Mouse (Mus musculus) forebrain, postnatal 0 days (tissue): ENCODE results near the gene F13a1. TPM values are rescaled to one million over a fixed set of nuclear protein-coding genes. Genes with fewer than 3 reads are reported as not detected.

Experiments
- ATAC-seq: fragments of 200-750 bp; cut with Nextera tagmentation; 2 replicates; pipeline ENCODE4 v1.8.0; 2017; ENCODE audit warnings: mild to moderate bottlenecking, moderate library complexity
- DNase-seq: peaks from one replicate; pipeline ENCODE4 v3.0.0-alpha.2; 2015
- H3K27ac ChIP-seq: fragments of 300-500 bp; sonication (generic); 2 replicates; pipeline ENCODE4 v1.5.1; 2014; ENCODE audit warnings: low read depth, mild to moderate bottlenecking, antibody characterized with exemption, low read length, moderate library complexity, mixed read lengths
- H3K27me3 ChIP-seq: fragments of 300-500 bp; sonication (generic); 2 replicates; pipeline ENCODE4 v1.6.1; 2014; ENCODE audit warnings: mild to moderate bottlenecking, low read length, mixed read lengths; ENCODE audit not compliant: insufficient read depth
- H3K36me3 ChIP-seq: fragments of 300-500 bp; sonication (generic); 2 replicates; pipeline ENCODE4 v1.6.1; 2014; ENCODE audit warnings: mild to moderate bottlenecking, moderate library complexity; ENCODE audit not compliant: insufficient read depth
- H3K4me1 ChIP-seq: fragments of 300-500 bp; sonication (generic); 2 replicates; pipeline ENCODE4 v1.6.1; 2014; ENCODE audit warnings: antibody characterized with exemption; ENCODE audit not compliant: insufficient read depth
- H3K4me2 ChIP-seq: fragments of 300-500 bp; sonication (generic); 2 replicates; pipeline ENCODE4 v1.6.1; 2014; ENCODE audit warnings: low read depth, mild to moderate bottlenecking, moderate library complexity
- H3K4me3 ChIP-seq: fragments of 300-500 bp; sonication (generic); 2 replicates; pipeline ENCODE4 v1.5.1; 2014; ENCODE audit warnings: low read depth, low read length, mixed read lengths
- H3K9ac ChIP-seq: fragments of 300-500 bp; sonication (generic); 2 replicates; pipeline ENCODE4 v1.6.1; 2014; ENCODE audit warnings: mild to moderate bottlenecking
- H3K9me3 ChIP-seq: fragments of 300-500 bp; sonication (generic); 2 replicates; pipeline ENCODE4 v1.6.1; 2016; ENCODE audit warnings: low read length
- CTCF ChIP-seq: sonication (generic); IDR thresholded peaks from 2 replicates; pipeline ENCODE4 v1.5.1; 2016; ENCODE audit warnings: antibody characterized with exemption, control low read depth, low read depth
- WGBS: fragments of 180-500 bp; shearing (Covaris S2); extraction: QIAGEN DNeasy Blood & Tissue Kit; methylation state at CpG from one replicate; pipeline ENCODE4 v1.1.7; 2014; 5-methylcytosine and 5-hydroxymethylcytosine counted together
- polyA plus RNA-seq: library from polyadenylated mRNA; unstranded; fragments of >200 nt; fragmentation: Nextera tagmentation; extraction: Ambion mirVana; gene quantifications from 2 replicates; pipeline ENCODE4 v1.2.1, GENCODE M21; 2015
- total RNA-seq: library from RNA; depleted of rRNA; stranded (reverse); fragments of >200 nt; gene quantifications from 2 replicates; pipeline ENCODE4 v1.2.3, GENCODE M21; 2014

The F13a1 gene
- total and polyA plus RNA-seq, 2 experiments from 2014 or later = 11.5 to 25.2 TPM

GRCm38 (mm10) chr13:36901603-36902002, 148.4 kb downstream of the F13a1 start:
- H3K4me1 ChIP-seq = no peaks in the 10 kb centered on the region
- H3K27me3 ChIP-seq = no peaks in the 10 kb centered on the region
- H3K4me3 ChIP-seq = no peak overlapping the region
- DNase-seq (no peak), ATAC-seq (no peak)
- no peak overlapping the region for H3K9ac ChIP-seq
- no peak for TF ChIP-seq CTCF
- H3K36me3 ChIP-seq = no peaks in the 10 kb centered on the region
- H3K4me2 ChIP-seq = no peak overlapping the region
- 94% methylated on average over 3 of the region's 3 CpGs for WGBS
- H3K9me3 ChIP-seq = no peaks in the 10 kb centered on the region
- H3K27ac ChIP-seq = no peak overlapping the region

GRCm38 (mm10) chr13:36901016-36901415, 149.0 kb downstream of the F13a1 start:
- H3K9ac ChIP-seq = no peak overlapping the region
- DNase-seq = no peak
- H3K9me3 ChIP-seq = no peaks in the 10 kb centered on the region
- H3K27me3 ChIP-seq = no peaks in the 10 kb centered on the region
- H3K4me1 ChIP-seq = no peaks in the 10 kb centered on the region
- 72% methylated on average over 3 of the region's 3 CpGs for WGBS
- H3K27ac ChIP-seq = no peak overlapping the region
- H3K36me3 ChIP-seq = no peaks in the 10 kb centered on the region
- ATAC-seq = no peak
- H3K4me3 ChIP-seq = no peak overlapping the region
- no peak overlapping the region for H3K4me2 ChIP-seq
- no peak for TF ChIP-seq CTCF

DNA sequence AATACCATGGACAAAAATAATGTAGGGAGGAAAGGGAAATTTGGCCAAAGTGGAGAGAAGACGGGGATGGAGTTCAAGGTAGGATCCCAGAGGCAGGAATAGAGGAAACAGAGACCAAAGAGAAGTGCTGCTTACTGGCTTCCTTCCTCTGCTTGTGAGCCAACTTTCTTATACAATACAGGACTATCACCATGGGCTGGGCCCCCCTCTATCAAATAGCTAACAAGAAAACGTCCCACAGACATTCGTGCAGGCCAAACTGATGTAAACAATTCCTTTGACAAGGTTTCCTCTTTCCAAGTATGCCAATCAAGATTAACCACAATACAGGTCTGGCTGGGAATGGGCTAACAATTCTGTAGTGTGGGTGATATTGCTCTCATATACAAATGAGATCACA, 154.0 kb downstream of the F13a1 start:
- H3K4me1 ChIP-seq = no peaks in the 10 kb centered on the region
- H3K9me3 ChIP-seq = no peaks in the 10 kb centered on the region
- H3K4me2 ChIP-seq = no peak overlapping the region
- no peak overlapping the region for H3K27ac ChIP-seq
- H3K9ac ChIP-seq = no peak overlapping the region
- no peak overlapping the region for H3K4me3 ChIP-seq
- no peak for TF ChIP-seq CTCF
- no peaks in the 10 kb centered on the region for H3K27me3 ChIP-seq
- ATAC-seq (no peak), DNase-seq (no peak)
- WGBS = 17% methylated on average over 3 of the region's 3 CpGs
- H3K36me3 ChIP-seq = no peaks in the 10 kb centered on the region

GRCm38 (mm10) chr13:36893762-36894161, 156.3 kb downstream of the F13a1 start:
- no peaks in the 10 kb centered on the region for H3K4me1 ChIP-seq
- no peak overlapping the region for H3K27ac ChIP-seq
- H3K9ac ChIP-seq = no peak overlapping the region
- no peaks in the 10 kb centered on the region for H3K27me3 ChIP-seq
- H3K36me3 ChIP-seq = no peaks in the 10 kb centered on the region
- WGBS = 90% methylated on average over 3 of the region's 3 CpGs
- no peak overlapping the region for H3K4me2 ChIP-seq
- no peak for ATAC-seq
- H3K4me3 ChIP-seq = no peak overlapping the region
- TF ChIP-seq CTCF = no peak
- no peak for DNase-seq
- H3K9me3 ChIP-seq = no peaks in the 10 kb centered on the region

- Histone ChIP-seq H3K9me3 (no peaks in the 10 kb centered on the region), H3K27ac (no peak overlapping the region), H3K27me3 (no peaks in the 10 kb centered on the region), H3K4me2 (no peak overlapping the region), H3K36me3 (no peaks in the 10 kb centered on the region), H3K9ac (no peak overlapping the region), H3K4me1 (no peaks in the 10 kb centered on the region), H3K4me3 (no peak overlapping the region)
- DNase-seq (no peak), ATAC-seq (no peak)
- WGBS = 95% methylated on average over 1 of the region's 1 CpGs
- no peak for TF ChIP-seq CTCF
Observed at GRCm38 (mm10) chr13:36892216-36892615, 157.8 kb downstream of the F13a1 start.

GRCm38 (mm10) chr13:36885973-36886372, 164.1 kb downstream of the F13a1 start:
- no peak overlapping the region for H3K4me3 ChIP-seq
- H3K27me3 ChIP-seq = no peaks in the 10 kb centered on the region
- H3K4me2 ChIP-seq = no peak overlapping the region
- H3K9ac ChIP-seq = no peak overlapping the region
- H3K36me3 ChIP-seq = no peaks in the 10 kb centered on the region
- WGBS = 81% methylated on average over 7 of the region's 7 CpGs
- DNase-seq = no peak
- no peak for TF ChIP-seq CTCF
- ATAC-seq = no peak
- no peaks in the 10 kb centered on the region for H3K4me1 ChIP-seq
- H3K27ac ChIP-seq = no peak overlapping the region
- H3K9me3 ChIP-seq = no peaks in the 10 kb centered on the region

GRCm38 (mm10) chr13:36839111-36839510, 210.9 kb downstream of the F13a1 start:
- no peak overlapping the region for H3K4me2 ChIP-seq
- no peaks in the 10 kb centered on the region for H3K36me3 ChIP-seq
- no peaks in the 10 kb centered on the region for H3K9me3 ChIP-seq
- ATAC-seq = no peak
- no peak overlapping the region for H3K27ac ChIP-seq
- H3K27me3 ChIP-seq = no peaks in the 10 kb centered on the region
- no peaks in the 10 kb centered on the region for H3K4me1 ChIP-seq
- no peak overlapping the region for H3K9ac ChIP-seq
- no peak for DNase-seq
- H3K4me3 ChIP-seq = no peak overlapping the region
- 86% methylated on average over 3 of the region's 3 CpGs for WGBS
- no peak for TF ChIP-seq CTCF
